Mouse (Mus musculus) gastrocnemius, postnatal 14 days (tissue): ENCODE results near the gene Aco2. TPM values are rescaled to one million over a fixed set of nuclear protein-coding genes. Genes with fewer than 3 reads are reported as not detected.

Source experiments
- DNase-seq: peaks from one replicate; pipeline ENCODE4 v3.0.0; 2021; ENCODE audit warnings: mixed read lengths
- intact Hi-C: fragments of 180-260 bp; cut with DNase I; formaldehyde crosslinking; loops from one replicate; pipeline ENCODE4 v1.15.1; 2025; ENCODE audit warnings: low total_unique reads
- total RNA-seq, 2 experiments: library from RNA; stranded (reverse); gene quantifications; 2 replicates each; pipeline ENCODE4 v1.2.3; 2021

The Aco2 gene
- total RNA-seq, 2 experiments from 2014 or later, result 894 to 1,160 TPM

DNA sequence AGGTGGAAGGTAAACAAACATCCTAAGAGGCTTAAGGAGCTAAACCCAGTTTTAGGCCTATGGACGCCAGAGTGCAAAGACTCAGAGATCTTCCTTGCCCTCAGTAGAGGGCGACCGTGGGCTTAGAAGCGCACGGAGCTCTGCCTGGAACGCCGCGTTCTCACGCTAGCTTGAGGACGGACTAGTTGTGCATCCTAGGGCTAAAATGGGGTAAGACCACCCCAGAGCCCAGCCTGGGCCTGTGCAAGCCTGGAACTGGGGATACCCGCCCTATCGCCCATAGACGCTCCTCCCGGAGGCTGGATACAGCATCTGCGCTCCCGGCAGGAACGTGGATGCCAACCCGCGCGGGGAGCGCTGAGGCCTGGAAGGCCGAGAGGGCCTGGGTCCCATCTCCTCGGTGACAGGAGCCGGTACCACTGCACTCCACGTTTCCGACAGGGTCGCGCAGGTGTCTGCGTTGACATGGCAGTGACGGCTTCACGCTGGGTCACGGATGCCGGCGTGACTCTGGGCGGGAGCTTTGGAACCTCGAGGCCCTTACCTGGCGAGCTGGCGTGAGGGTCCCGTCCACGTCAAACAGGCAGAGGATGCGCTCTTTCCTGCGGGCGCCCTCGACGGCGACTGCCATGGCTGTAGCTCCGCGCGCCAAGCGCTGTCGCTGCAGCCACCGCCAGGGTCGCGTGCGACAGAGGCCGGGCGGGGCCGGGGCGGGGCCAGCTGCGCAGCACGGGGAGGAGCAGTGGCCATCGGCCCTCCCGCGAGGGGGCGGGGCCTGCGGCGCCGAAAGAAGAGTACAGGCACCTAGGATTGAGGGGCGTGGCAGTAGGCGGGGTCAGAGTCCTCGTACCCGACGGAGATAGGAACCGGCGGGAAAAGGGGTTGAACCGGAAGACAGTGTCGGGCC is 88.3 kb downstream of the Aco2 start, which contains the start of gene Pmm1:
TSS of gene Pmm1 (minus strand) at position 760 of the 907 bp plus-strand sequence.
- DNase-seq, result peak; percentile 99
- intact Hi-C loops, result no loop called here

DNA sequence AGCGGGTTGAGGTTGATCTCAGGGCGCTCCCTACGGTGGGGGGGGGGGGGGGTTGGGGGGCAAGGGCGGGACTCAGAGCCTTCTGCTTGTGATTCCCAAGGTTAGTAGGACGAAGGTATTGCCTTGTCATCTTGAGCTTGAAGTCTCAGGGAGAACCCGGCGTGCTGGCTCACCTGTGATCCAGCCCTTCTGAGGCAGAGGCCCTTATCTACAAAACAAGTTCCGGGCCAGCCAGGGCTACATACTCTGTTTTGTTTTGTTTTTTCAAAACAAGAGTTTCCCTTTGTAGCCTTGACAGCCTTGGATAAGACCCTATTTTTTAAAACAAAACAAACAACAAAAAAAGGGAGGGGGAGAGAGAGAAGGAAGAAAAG is 89.0 kb downstream of the Aco2 start:
- intact Hi-C loops, result no loop called here
- DNase-seq, result no peak

DNA sequence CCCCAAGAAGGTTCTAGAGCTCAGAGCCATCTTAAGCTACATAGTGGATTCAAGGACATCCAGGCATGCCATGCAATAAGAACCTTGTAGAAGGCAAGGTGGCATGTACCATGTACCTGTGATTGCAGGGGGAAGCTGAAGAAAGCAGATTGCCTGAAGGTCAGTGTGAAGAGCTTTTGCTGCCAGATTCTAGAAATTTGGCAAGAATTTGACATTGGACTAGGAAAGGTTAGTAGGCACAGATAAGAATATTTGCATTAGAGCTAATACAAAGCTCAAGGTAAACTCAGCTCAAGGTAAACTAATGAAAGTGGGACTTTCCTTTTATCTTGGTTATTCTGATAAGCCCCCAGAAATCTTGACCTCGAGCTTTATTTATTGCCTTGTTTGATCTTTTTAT is 92.2 kb downstream of the Aco2 start:
- intact Hi-C loops, result no loop called here
- DNase-seq, result no peak

Other genes with a start within 250 kb of the Aco2 start
- gene L3mbtl2, start 208.4 kb upstream of the Aco2 start, total RNA-seq, result 1 to 10 TPM; 5.3 to 7.2 TPM
- gene Chadl, start 175.0 kb upstream of the Aco2 start, total RNA-seq, result 1 to 10 TPM in 1 of 2 experiments, under 1 TPM in 1; 0.91 to 1.8 TPM
- gene Zc3h7b, start 127.3 kb upstream of the Aco2 start, total RNA-seq, result 10 to 100 TPM; 30.8 to 37.9 TPM
- gene Rangap1, start 126.8 kb upstream of the Aco2 start, total RNA-seq, result 10 to 100 TPM; 24.8 to 27.8 TPM
- 100 to 1,000 TPM; 101 to 115 TPM for gene Tef, start 69.9 kb upstream of the Aco2 start, total RNA-seq
- gene Tob2, start 13.5 kb upstream of the Aco2 start, total RNA-seq, result 100 to 1,000 TPM in 1 of 2 experiments, 10 to 100 TPM in 1; 44.8 to 106 TPM
- 10 to 100 TPM; 40.8 to 41.2 TPM for gene Phf5a, start 398 bp upstream of the Aco2 start, total RNA-seq
- 1 to 10 TPM; 7.3 to 8.1 TPM for gene Polr3h, start 53.9 kb downstream of the Aco2 start, total RNA-seq
- gene Csdc2, start 64.5 kb downstream of the Aco2 start, total RNA-seq, result 1 to 10 TPM; 3.7 to 3.8 TPM
- 10 to 100 TPM; 15.2 to 16.9 TPM for gene Pmm1, start 88.6 kb downstream of the Aco2 start, total RNA-seq
- not detected for gene 1700029P11Rik, start 108.2 kb downstream of the Aco2 start, total RNA-seq
- gene Xrcc6, start 115.5 kb downstream of the Aco2 start, total RNA-seq, result 10 to 100 TPM; 22.0 to 26.6 TPM
- 10 to 100 TPM; 18.8 to 23.9 TPM for gene Desi1, start 161.6 kb downstream of the Aco2 start, total RNA-seq
- 10 to 100 TPM; 40.3 to 46.7 TPM for gene Snu13, start 175.3 kb downstream of the Aco2 start, total RNA-seq
- gene 4930407I10Rik, start 186.8 kb downstream of the Aco2 start, total RNA-seq, result not detected
- gene Mei1, start 197.7 kb downstream of the Aco2 start, total RNA-seq, result under 1 TPM; 0.13 to 0.33 TPM